Mouse (Mus musculus) limb, embryonic 12.5 days (tissue): ENCODE data around the gene Hmga1b. TPM values are rescaled to one million over a fixed set of nuclear protein-coding genes. Genes with fewer than 3 reads are reported as not detected.

Source experiments
- ATAC-seq: fragments of 200-750 bp; cut with Nextera tagmentation; 2 replicates; pipeline ENCODE4 v1.8.0; 2017; ENCODE audit warnings: low read depth, moderate TSS enrichment; ENCODE audit not compliant: insufficient number of reproducible peaks, insufficient read depth, low FRiP score, low TSS enrichment
- H3K27ac ChIP-seq: fragments of 300-500 bp; sonication (generic); 2 replicates; pipeline ENCODE4 v1.5.1; 2016; ENCODE audit warnings: mild to moderate bottlenecking, moderate library complexity
- H3K27me3 ChIP-seq: fragments of 300-500 bp; sonication (generic); 2 replicates; pipeline ENCODE4 v1.6.1; 2016; ENCODE audit warnings: mild to moderate bottlenecking, moderate library complexity
- H3K36me3 ChIP-seq: fragments of 300-500 bp; sonication (generic); 2 replicates; pipeline ENCODE4 v1.6.1; 2016; ENCODE audit warnings: mild to moderate bottlenecking, moderate library complexity
- H3K4me1 ChIP-seq: fragments of 300-500 bp; sonication (generic); replicated peaks from 2 replicates; pipeline ENCODE4 v1.6.1; 2016
- H3K4me2 ChIP-seq: fragments of 300-500 bp; sonication (generic); 2 replicates; pipeline ENCODE4 v1.6.1; 2016; ENCODE audit warnings: mild to moderate bottlenecking, moderate library complexity
- H3K4me3 ChIP-seq: fragments of 300-500 bp; sonication (generic); replicated peaks from 2 replicates; pipeline ENCODE4 v1.5.1; 2016; ENCODE audit warnings: mild to moderate bottlenecking
- H3K9ac ChIP-seq: fragments of 300-500 bp; sonication (generic); replicated peaks from 2 replicates; pipeline ENCODE4 v1.6.1; 2016; ENCODE audit warnings: mild to moderate bottlenecking, moderate library complexity
- H3K9me3 ChIP-seq: fragments of 300-500 bp; sonication (generic); 2 replicates; pipeline ENCODE4 v1.6.1; 2016; ENCODE audit warnings: mild to moderate bottlenecking, moderate library complexity
- WGBS: fragments of 180-500 bp; shearing (Covaris S2); methylation state at CpG from one replicate; pipeline ENCODE4 v1.1.7; 2016; 5-methylcytosine and 5-hydroxymethylcytosine counted together
- polyA plus RNA-seq: library from polyadenylated mRNA; unstranded; fragments of >200 nt; fragmentation: Nextera tagmentation; extraction: Ambion mirVana; gene quantifications from 2 replicates; pipeline ENCODE4 v1.2.1, GENCODE M21; 2016

The Hmga1b gene
- polyA plus RNA-seq, 1 experiment from 2014 or later = 8.4 TPM

- H3K4me1 ChIP-seq = peaks cover under 1% of the 10 kb centered on the region; the same call in 1 of the 2 replicates
- H3K4me3 ChIP-seq = no peak overlapping the region
- no peaks in the 10 kb centered on the region for H3K27me3 ChIP-seq
- H3K9ac ChIP-seq = no peak overlapping the region
- H3K27ac ChIP-seq = no peak overlapping the region
- H3K36me3 ChIP-seq = peaks cover 57% of the 10 kb centered on the region
- no peak overlapping the region for H3K4me2 ChIP-seq
- ATAC-seq = no peak
- no peaks in the 10 kb centered on the region for H3K9me3 ChIP-seq
- WGBS = 81% methylated on average over 7 of the region's 7 CpGs
Observed at GRCm38 (mm10) chr11:120805375-120806298, 43.0 kb downstream of the Hmga1b start.

- Histone ChIP-seq H3K9me3 (no peaks in the 10 kb centered on the region), H3K4me3 (no peak overlapping the region), H3K27ac (no peak overlapping the region), H3K9ac (no peak overlapping the region), H3K27me3 (no peaks in the 10 kb centered on the region), H3K4me2 (no peak overlapping the region), H3K4me1 (no peaks in the 10 kb centered on the region), H3K36me3 (peaks cover 80% of the 10 kb centered on the region)
- 94% methylated on average over 12 of the region's 12 CpGs for WGBS
- no peak for ATAC-seq
Observed at GRCm38 (mm10) chr11:120808010-120808409, 45.4 kb downstream of the Hmga1b start.

GRCm38 (mm10) chr11:120812068-120812467 lies 49.5 kb downstream of the Hmga1b start:
- H3K4me1 ChIP-seq = no peaks in the 10 kb centered on the region
- 96% methylated on average over 16 of the region's 16 CpGs for WGBS
- H3K4me2 ChIP-seq = no peak overlapping the region
- H3K27me3 ChIP-seq = no peaks in the 10 kb centered on the region
- H3K36me3 ChIP-seq = peaks cover 100% of the 10 kb centered on the region
- H3K9ac ChIP-seq = no peak overlapping the region
- H3K27ac ChIP-seq = no peak overlapping the region
- no peak for ATAC-seq
- no peak overlapping the region for H3K4me3 ChIP-seq
- no peaks in the 10 kb centered on the region for H3K9me3 ChIP-seq

Other genes starting within 250 kb of the Hmga1b start
- gene Gcgr, start 232.1 kb upstream of the Hmga1b start, polyA plus RNA-seq = 3.8 and 4.0 TPM in 2 replicates
- 221 and 229 TPM in 2 replicates for gene Mcrip1, start 213.1 kb upstream of the Hmga1b start, polyA plus RNA-seq
- gene Ppp1r27, start 211.7 kb upstream of the Hmga1b start, polyA plus RNA-seq = not detected in 2 replicates
- gene P4hb, start 189.5 kb upstream of the Hmga1b start, polyA plus RNA-seq = 620 and 631 TPM in 2 replicates
- gene Arhgdia, start 181.2 kb upstream of the Hmga1b start, polyA plus RNA-seq = 484 and 518 TPM in 2 replicates
- 671 and 778 TPM in 2 replicates for gene Alyref, start 164.4 kb upstream of the Hmga1b start, polyA plus RNA-seq
- gene Anapc11, start 164.4 kb upstream of the Hmga1b start, polyA plus RNA-seq = 202 and 203 TPM in 2 replicates
- gene Npb, start 154.3 kb upstream of the Hmga1b start, polyA plus RNA-seq = 0.65 and 0.95 TPM in 2 replicates
- 143 and 156 TPM in 2 replicates for gene Pcyt2, start 144.9 kb upstream of the Hmga1b start, polyA plus RNA-seq
- gene Sirt7, start 137.6 kb upstream of the Hmga1b start, polyA plus RNA-seq = 29.5 and 29.9 TPM in 2 replicates
- 28.8 and 29.9 TPM in 2 replicates for gene Mafg, start 129.2 kb upstream of the Hmga1b start, polyA plus RNA-seq
- 29.9 and 34.3 TPM in 2 replicates for gene Pycr1, start 119.0 kb upstream of the Hmga1b start, polyA plus RNA-seq
- 0.36 and 0.68 TPM in 2 replicates for gene Myadml2, start 114.6 kb upstream of the Hmga1b start, polyA plus RNA-seq
- gene Notum, start 101.6 kb upstream of the Hmga1b start, polyA plus RNA-seq = 8.8 and 12.6 TPM in 2 replicates
- gene Aspscr1, start 89.8 kb upstream of the Hmga1b start, polyA plus RNA-seq = 142 and 149 TPM in 2 replicates
- 131 and 138 TPM in 2 replicates for gene Cenpx, start 49.1 kb upstream of the Hmga1b start, polyA plus RNA-seq
- gene Lrrc45, start 48.9 kb upstream of the Hmga1b start, polyA plus RNA-seq = 77.9 and 78.4 TPM in 2 replicates
- 48.5 and 51.2 TPM in 2 replicates for gene Rac3, start 41.3 kb upstream of the Hmga1b start, polyA plus RNA-seq
- 14.8 and 17.8 TPM in 2 replicates for gene Dcxr, start 35.5 kb upstream of the Hmga1b start, polyA plus RNA-seq
- 4.6 and 7.2 TPM in 2 replicates for gene Cbr2, start 30.7 kb upstream of the Hmga1b start, polyA plus RNA-seq
- 36.2 and 42.1 TPM in 2 replicates for gene Rfng, start 21.4 kb downstream of the Hmga1b start, polyA plus RNA-seq
- gene Gps1, start 21.5 kb downstream of the Hmga1b start, polyA plus RNA-seq = 233 and 242 TPM in 2 replicates
- 73.4 and 77.6 TPM in 2 replicates for gene Dus1l, start 33.6 kb downstream of the Hmga1b start, polyA plus RNA-seq
- gene Fasn, start 61.8 kb downstream of the Hmga1b start, polyA plus RNA-seq = 70.3 and 79.1 TPM in 2 replicates
- 6.4 and 7.2 TPM in 2 replicates for gene Ccdc57, start 170.1 kb downstream of the Hmga1b start, polyA plus RNA-seq
- 77.0 and 77.4 TPM in 2 replicates for gene Slc16a3, start 185.7 kb downstream of the Hmga1b start, polyA plus RNA-seq
- gene Csnk1d, start 228.5 kb downstream of the Hmga1b start, polyA plus RNA-seq = 154 and 157 TPM in 2 replicates